Mouse (Mus musculus) left cerebral cortex, adult 8-10 months (tissue): ENCODE data around the gene Gm14692. TPM values are rescaled to one million over a fixed set of nuclear protein-coding genes. Genes with fewer than 3 reads are reported as not detected.
"Not testable (repeated sequence)": the region's sequence is repeated elsewhere in the genome, so short reads cannot be mapped to it uniquely, and the experiment has no call there.

Source experiments
- DNase-seq, 2 experiments: peaks; one replicate each; pipeline ENCODE4 v3.0.0; 2022; ENCODE audit warnings: low spot score in 2 of 2
- total RNA-seq, 4 experiments: library from RNA; stranded (reverse); gene quantifications; 2 replicates each; pipeline ENCODE4 v1.2.4; 2022

The Gm14692 gene
- not detected for total RNA-seq

DNA sequence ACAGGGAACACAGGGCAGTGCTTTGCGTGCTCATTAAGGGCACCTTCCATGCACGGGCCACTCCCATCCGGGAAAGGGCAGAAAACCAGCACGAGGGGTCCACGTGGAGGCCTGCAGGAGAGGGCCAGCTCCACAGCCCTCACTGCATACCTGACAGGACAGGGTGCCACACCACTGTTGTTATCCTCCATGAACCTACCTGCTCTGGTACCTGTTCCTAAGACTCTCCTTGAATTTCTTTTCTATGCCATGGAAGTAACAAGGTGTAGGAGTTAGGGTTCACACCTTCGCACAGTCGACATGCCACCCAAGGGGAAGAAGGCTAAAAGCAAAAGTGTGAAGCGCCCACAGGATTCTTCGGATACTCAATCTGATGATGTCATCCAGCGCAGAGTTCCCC, at the start of gene Gm14692:
TSS of gene Gm14692 (plus strand) at position 301 of the 400 bp plus-strand sequence.
- DNase-seq, result not testable (repeated sequence)

DNA sequence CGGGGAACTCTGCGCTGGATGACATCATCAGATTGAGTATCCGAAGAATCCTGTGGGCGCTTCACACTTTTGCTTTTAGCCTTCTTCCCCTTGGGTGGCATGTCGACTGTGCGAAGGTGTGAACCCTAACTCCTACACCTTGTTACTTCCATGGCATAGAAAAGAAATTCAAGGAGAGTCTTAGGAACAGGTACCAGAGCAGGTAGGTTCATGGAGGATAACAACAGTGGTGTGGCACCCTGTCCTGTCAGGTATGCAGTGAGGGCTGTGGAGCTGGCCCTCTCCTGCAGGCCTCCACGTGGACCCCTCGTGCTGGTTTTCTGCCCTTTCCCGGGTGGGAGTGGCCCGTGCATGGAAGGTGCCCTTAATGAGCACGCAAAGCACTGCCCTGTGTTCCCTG, 2.0 kb upstream of the Gm14692 start, which contains the start of gene Gm1140:
TSS of gene Gm1140 (minus strand) at position 101 of the 400 bp plus-strand sequence.
- DNase-seq, result not testable (repeated sequence)

Other genes with a start within 250 kb of the Gm14692 start
- not detected for gene Gm1140, start 2.1 kb upstream of the Gm14692 start, total RNA-seq
- not detected for gene 4933436I01Rik, start 225.8 kb downstream of the Gm14692 start, total RNA-seq